Mouse (Mus musculus): ENCODE measurements around the gene Sbno2.

Gene Sbno2

GRCm38 (mm10) chr10:80019471-80020131 lies 85.8 kb downstream of the Sbno2 start:
- no peak for DNase-seq (ENCODE audit: extremely low spot score, low read depth, low spot score)

GRCm38 (mm10) chr10:80018739-80019297 lies 86.6 kb downstream of the Sbno2 start:
- DNase-seq (ENCODE audit: extremely low spot score, low read depth, low spot score), result no peak

- no peak for DNase-seq (ENCODE audit: extremely low spot score, low read depth, low spot score)
These were observed 87.6 kb downstream of the Sbno2 start for GRCm38 (mm10) chr10:80017771-80018170.

- DNase-seq (ENCODE audit: extremely low spot score, low read depth, low spot score), result no peak
These were observed 88.0 kb downstream of the Sbno2 start for GRCm38 (mm10) chr10:80017361-80017760.

GRCm38 (mm10) chr10:80016931-80017330 lies 88.4 kb downstream of the Sbno2 start:
- no peak for DNase-seq (ENCODE audit: extremely low spot score, low read depth, low spot score)

- DNase-seq (ENCODE audit: extremely low spot score, low read depth, low spot score), result no peak
These were observed 88.9 kb downstream of the Sbno2 start, which contains the start of gene Arhgap45 for GRCm38 (mm10) chr10:80016511-80016910. Gene Arhgap45, plus strand, starts transcription at chr10:80016653.

- DNase-seq (ENCODE audit: extremely low spot score, low read depth, low spot score), result no peak
These were observed 89.8 kb downstream of the Sbno2 start for GRCm38 (mm10) chr10:80015583-80015982.

- no peak for DNase-seq (ENCODE audit: extremely low spot score, low read depth, low spot score)
These were observed 90.7 kb downstream of the Sbno2 start for GRCm38 (mm10) chr10:80014484-80015290.

GRCm38 (mm10) chr10:80013609-80014008 lies 91.8 kb downstream of the Sbno2 start:
- no peak for DNase-seq (ENCODE audit: extremely low spot score, low read depth, low spot score)

- DNase-seq (ENCODE audit: extremely low spot score, low read depth, low spot score), result no peak
These were observed 93.6 kb downstream of the Sbno2 start for GRCm38 (mm10) chr10:80011740-80012139.

Measured in hindlimb bud, embryonic 11.5 days (tissue).